Mouse (Mus musculus): ENCODE measurements around the gene Gabre.
A peak's percentile ranks its signal among the peaks of the same experiment; 100 is the strongest.

Gene Gabre

DNA sequence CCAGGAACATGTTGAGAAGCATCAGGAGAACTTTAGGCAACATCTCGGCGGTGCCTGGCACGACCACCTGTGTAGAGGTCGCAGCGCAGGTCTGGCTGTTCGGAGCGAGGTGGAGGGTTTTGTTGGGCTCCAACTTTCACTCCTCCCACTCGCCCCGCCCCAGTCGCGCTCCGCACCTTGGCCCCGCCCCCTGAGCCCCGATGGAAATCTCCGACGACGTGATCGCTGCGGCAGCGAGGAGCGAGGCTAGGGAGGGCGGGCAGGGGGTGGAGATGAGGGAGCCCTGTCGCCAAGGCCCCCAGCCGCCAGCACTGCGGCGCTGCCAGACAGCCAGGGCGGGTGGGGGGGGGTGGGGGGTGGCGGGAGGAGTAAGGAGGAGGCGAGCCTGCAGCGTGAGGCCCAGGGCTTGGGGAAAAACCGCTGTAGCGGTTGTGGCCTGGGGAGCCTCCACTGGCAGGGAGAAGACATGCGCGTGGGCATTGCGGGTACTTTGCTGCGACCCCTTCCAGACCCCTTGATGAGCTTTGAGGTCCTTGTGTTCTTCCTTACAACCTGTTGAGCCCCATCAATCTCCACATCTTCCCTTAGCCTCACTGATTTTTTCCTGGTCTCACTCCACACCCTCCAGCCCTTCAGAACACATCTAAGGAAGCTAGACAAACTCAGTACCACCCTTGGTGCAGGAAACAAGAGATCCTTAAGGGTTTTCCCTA lies at the start of gene Gabre:
Gene Gabre (minus strand): TSS at position 145 of the 713 bp plus-strand sequence.
- peak; percentile 83 for DNase-seq (ENCODE audit: extremely low read depth, insufficient read length, low spot score)

GRCm38 (mm10) chrX:72297812-72298211 lies 23.2 kb upstream of the Gabre start:
- DNase-seq (ENCODE audit: extremely low read depth, insufficient read length, low spot score): no peak

DNA sequence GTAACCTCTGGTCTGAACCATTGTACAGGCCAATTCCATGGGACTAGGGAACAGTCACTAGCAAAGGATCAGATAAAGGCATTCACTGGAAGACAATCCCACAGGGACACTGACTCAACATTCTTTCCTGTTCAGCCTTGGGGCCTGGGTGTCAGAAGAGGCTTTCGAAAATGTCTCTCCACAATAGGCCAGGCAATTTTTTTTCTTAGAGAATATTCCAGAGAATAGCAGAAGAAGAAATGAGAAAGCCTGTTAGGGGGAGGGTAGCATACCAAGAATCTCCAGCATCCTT lies 715 bp upstream of the Gabre start:
- DNase-seq (ENCODE audit: extremely low read depth, insufficient read length, low spot score): no peak

- peak; percentile 71 for DNase-seq (ENCODE audit: extremely low read depth, insufficient read length, low spot score)
Measured at GRCm38 (mm10) chrX:72273966-72274658, 491 bp downstream of the Gabre start.

- DNase-seq (ENCODE audit: extremely low read depth, insufficient read length, low spot score): peak; percentile 45
Measured at GRCm38 (mm10) chrX:72270637-72271036, 4.0 kb downstream of the Gabre start.

DNA sequence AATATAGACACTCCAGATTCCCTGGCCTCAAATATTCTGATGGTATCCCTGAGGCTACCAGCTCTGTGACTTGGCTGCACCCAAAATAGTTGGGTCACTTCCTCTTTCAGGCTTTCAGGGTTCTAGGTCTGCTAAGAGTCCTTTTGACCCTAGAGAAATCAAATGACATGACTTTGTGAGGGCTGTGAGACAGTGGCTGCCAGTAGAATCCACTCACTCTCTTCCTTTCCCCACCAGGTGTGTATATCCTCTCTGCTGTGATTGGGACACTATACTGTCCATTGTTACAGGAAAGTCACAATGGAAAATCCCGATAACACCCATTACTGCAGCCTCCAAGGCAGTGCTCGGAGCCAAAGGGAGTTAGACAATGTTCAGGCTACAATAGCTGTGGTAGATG lies 52.9 kb downstream of the Gabre start, which contains the start of gene Magea4:
Gene Magea4 (plus strand): TSS at position 301 of the 400 bp plus-strand sequence.
- no peak for DNase-seq (ENCODE audit: extremely low read depth, insufficient read length, low spot score)

All from 3134 (cell line).